Mouse (Mus musculus) hindbrain, postnatal 0 days (tissue): ENCODE results near the gene Iqub. TPM values are rescaled to one million over a fixed set of nuclear protein-coding genes. Genes with fewer than 3 reads are reported as not detected.

Experiments
- ATAC-seq: fragments of 200-750 bp; cut with Nextera tagmentation; 2 replicates; pipeline ENCODE4 v1.8.0; 2017; ENCODE audit warnings: mild to moderate bottlenecking, moderate TSS enrichment, moderate library complexity
- DNase-seq: peaks from one replicate; pipeline ENCODE4 v3.0.0-alpha.2; 2015; ENCODE audit warnings: low spot score
- H3K27ac ChIP-seq: fragments of 300-500 bp; sonication (generic); 2 replicates; pipeline ENCODE4 v1.5.1; 2014; ENCODE audit warnings: mild to moderate bottlenecking
- H3K27me3 ChIP-seq: fragments of 300-500 bp; sonication (generic); 2 replicates; pipeline ENCODE4 v1.6.1; 2014; ENCODE audit warnings: low read length, mixed read lengths; ENCODE audit not compliant: insufficient read depth
- H3K36me3 ChIP-seq: fragments of 300-500 bp; sonication (generic); 2 replicates; pipeline ENCODE4 v1.6.1; 2014; ENCODE audit warnings: low read length, mixed read lengths; ENCODE audit not compliant: insufficient read depth
- H3K4me1 ChIP-seq: fragments of 300-500 bp; sonication (generic); 2 replicates; pipeline ENCODE4 v1.6.1; 2014; ENCODE audit warnings: antibody characterized with exemption, low read length, mixed read lengths; ENCODE audit not compliant: insufficient read depth
- H3K4me2 ChIP-seq: fragments of 300-500 bp; sonication (generic); 2 replicates; pipeline ENCODE4 v1.6.1; 2014; ENCODE audit warnings: low read depth, mild to moderate bottlenecking, low read length, moderate library complexity, mixed read lengths
- H3K4me3 ChIP-seq: fragments of 300-500 bp; sonication (generic); 2 replicates; pipeline ENCODE4 v1.5.1; 2014; ENCODE audit warnings: low read length
- H3K9ac ChIP-seq: fragments of 300-500 bp; sonication (generic); replicated peaks from 2 replicates; pipeline ENCODE4 v1.6.1; 2014; ENCODE audit warnings: mild to moderate bottlenecking, low read length, moderate library complexity, mixed read lengths
- H3K9me3 ChIP-seq: fragments of 300-500 bp; sonication (generic); 2 replicates; pipeline ENCODE4 v1.6.1; 2016; ENCODE audit warnings: low read length, mixed read lengths
- CTCF ChIP-seq: IDR thresholded peaks from 2 replicates; pipeline ENCODE4 v1.5.1; 2016; ENCODE audit warnings: antibody characterized with exemption, control low read depth, low read depth
- WGBS: fragments of 180-500 bp; shearing (Covaris S2); extraction: QIAGEN DNeasy Blood & Tissue Kit; methylation state at CpG from one replicate; pipeline ENCODE4 v1.1.7; 2014; 5-methylcytosine and 5-hydroxymethylcytosine counted together
- polyA plus RNA-seq: library from polyadenylated mRNA; unstranded; fragments of >200 nt; fragmentation: Nextera tagmentation; extraction: Ambion mirVana; gene quantifications from 2 replicates; pipeline ENCODE4 v1.2.1, GENCODE M21; 2015
- total RNA-seq: library from RNA; depleted of rRNA; stranded (reverse); fragments of >200 nt; gene quantifications from 2 replicates; pipeline ENCODE4 v1.2.3, GENCODE M21; 2014; rRNA removed

Iqub gene
- total RNA-seq (1.5 and 1.7 TPM in 2 replicates), polyA plus RNA-seq (1.5 and 2.0 TPM in 2 replicates)

DNA sequence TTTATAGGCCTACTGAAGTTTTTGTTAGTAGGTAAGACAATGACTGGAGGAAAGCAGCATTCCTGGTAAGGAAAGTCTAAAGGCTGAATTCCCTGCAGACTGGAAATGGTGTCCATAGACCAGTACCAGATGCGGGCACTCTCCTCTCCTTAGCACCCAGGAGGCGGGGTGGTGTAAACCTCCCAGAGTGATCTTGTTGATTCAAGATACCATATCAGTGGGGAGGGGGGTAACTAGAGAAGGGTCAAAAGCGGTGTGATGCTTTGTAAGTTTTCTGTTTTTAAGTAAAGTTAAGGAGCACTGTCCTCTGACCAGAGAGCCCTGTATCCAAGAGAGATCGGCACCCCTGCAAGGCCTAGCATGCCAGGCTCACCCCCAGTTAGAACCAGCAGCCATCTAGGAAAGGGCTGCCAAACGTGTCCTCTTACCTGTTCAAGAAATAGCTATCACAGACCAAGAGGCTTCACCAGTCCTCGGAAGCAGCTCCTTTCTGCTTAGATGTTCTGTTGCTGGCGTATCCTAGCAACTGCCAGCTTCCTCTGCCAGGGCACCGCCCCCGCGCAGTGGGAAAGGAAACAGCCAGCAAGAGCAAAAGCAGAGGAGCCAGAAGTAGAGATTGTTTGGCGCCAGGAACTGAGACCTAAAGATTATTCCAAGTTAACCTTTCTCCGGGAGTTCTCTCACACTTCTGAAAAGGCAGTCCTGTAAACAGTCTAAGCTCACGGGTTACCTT is at the start of gene Iqub:
TSS of gene Iqub (minus strand) at position 516 of the 733 bp plus-strand sequence.
- ATAC-seq: peak; percentile 94
- Histone ChIP-seq H3K27me3 (no peaks in the 10 kb centered on the region), H3K27ac (no peak within 1 kb of the TSS), H3K36me3 (peaks cover 9% of the 10 kb centered on the region), H3K9me3 (no peaks in the 10 kb centered on the region), H3K4me3 (peak within 1 kb of the TSS; percentile 15; the same call in 1 of the 2 replicates), H3K9ac (0 out of 2 replicates have a peak within 1 kb of the TSS, but pooled peaks have one; percentile 2), H3K4me2 (peak within 1 kb of the TSS; percentile 43), H3K4me1 (peaks cover 10% of the 10 kb centered on the region)
- peak; percentile 88 for DNase-seq
- TF ChIP-seq CTCF: peak; percentile 26; the same call in 1 of the 2 replicates
- WGBS: 16% methylated on average over 13 of the region's 13 CpGs

DNA sequence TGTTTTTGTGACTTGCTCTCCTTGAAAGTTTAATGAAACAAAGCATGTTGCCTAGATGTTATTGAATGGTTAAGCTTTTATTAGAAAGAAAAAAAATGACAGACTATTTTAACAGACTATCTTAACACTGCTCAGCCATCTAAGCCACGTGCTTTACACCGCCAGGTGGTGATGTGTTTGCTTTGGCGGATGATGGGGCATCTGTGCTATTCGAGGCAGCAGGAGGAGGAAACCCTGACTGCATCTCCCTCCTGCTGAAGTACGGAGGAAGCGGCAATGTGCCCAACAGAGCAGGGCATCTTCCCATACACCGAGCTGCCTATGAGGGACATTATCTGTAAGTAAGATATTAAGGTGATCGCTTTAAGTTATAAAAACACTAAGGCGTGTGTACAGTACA is 49.2 kb upstream of the Iqub start:
- no peak for ATAC-seq
- Histone ChIP-seq H3K9ac (no peak overlapping the region), H3K36me3 (no peaks in the 10 kb centered on the region), H3K4me1 (no peaks in the 10 kb centered on the region), H3K9me3 (no peaks in the 10 kb centered on the region), H3K4me2 (no peak overlapping the region), H3K27me3 (no peaks in the 10 kb centered on the region), H3K27ac (no peak overlapping the region), H3K4me3 (no peak overlapping the region)
- DNase-seq: no peak
- 72% methylated on average over 9 of the region's 9 CpGs for WGBS
- no peak for TF ChIP-seq CTCF

DNA sequence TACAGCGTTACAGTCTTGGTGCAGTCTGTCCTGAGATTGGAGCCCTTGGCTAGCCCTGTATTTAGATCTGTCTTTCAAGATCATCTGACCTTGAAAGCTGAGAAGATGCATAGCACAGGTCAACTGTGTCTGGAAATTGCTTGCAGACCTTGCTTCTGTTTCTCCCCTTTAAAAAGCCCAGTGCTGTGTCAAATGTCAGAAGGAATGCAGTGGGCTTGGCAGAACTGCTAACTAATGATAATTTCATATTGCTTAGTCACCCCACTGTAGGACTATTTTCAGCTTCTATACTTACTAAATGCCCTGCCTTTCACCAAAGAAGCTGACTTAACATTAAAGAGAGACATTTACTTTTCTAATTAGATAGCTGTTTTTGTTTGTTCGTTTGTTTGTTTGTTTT is 40.6 kb upstream of the Iqub start:
- ATAC-seq (no peak), DNase-seq (no peak)
- WGBS: 90% methylated on average over 2 of the region's 2 CpGs
- no peak overlapping the region for H3K4me2 ChIP-seq
- no peaks in the 10 kb centered on the region for H3K4me1 ChIP-seq
- no peak overlapping the region for H3K27ac ChIP-seq
- H3K4me3 ChIP-seq: no peak overlapping the region
- no peaks in the 10 kb centered on the region for H3K27me3 ChIP-seq
- no peak for TF ChIP-seq CTCF
- H3K9ac ChIP-seq: no peak overlapping the region
- no peaks in the 10 kb centered on the region for H3K9me3 ChIP-seq
- no peaks in the 10 kb centered on the region for H3K36me3 ChIP-seq

DNA sequence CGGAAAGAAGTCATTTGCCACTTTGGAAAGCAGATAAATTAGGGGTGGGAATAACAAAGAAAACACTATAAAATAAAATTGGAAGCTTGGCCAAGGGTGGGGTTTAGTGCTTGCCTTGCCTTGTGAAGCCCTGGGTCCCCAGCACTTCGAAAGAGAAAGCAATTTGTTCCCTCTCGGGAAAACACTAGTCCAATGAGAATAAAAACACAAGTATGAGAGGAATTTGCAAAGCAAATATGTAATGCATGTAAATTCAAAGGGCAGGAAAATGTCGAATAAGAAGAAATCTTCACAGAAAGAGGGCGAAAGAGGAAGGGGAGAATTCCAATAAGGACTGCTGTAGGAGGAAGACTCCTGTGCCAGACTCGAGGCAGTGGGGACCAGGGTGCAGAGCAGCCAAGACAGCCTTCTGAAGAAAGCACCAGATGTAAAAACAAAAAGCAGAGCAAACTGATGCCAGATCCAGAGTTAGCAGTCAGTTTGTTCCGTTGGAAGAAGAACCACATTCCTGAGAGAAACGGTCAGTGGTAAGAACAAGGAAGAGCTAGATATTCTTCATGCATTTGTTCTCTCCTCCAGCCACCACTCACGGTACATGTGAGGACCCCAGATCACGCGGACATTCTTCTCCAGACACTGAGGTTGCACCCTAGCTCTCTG is 39.7 kb upstream of the Iqub start:
- H3K4me3 ChIP-seq: no peak overlapping the region
- H3K9ac ChIP-seq: no peak overlapping the region
- 73% methylated on average over 11 of the region's 11 CpGs for WGBS
- no peak overlapping the region for H3K27ac ChIP-seq
- DNase-seq (no peak), ATAC-seq (no peak)
- H3K36me3 ChIP-seq: no peaks in the 10 kb centered on the region
- H3K4me1 ChIP-seq: no peaks in the 10 kb centered on the region
- no peaks in the 10 kb centered on the region for H3K27me3 ChIP-seq
- TF ChIP-seq CTCF: no peak
- H3K9me3 ChIP-seq: no peaks in the 10 kb centered on the region
- no peak overlapping the region for H3K4me2 ChIP-seq

DNA sequence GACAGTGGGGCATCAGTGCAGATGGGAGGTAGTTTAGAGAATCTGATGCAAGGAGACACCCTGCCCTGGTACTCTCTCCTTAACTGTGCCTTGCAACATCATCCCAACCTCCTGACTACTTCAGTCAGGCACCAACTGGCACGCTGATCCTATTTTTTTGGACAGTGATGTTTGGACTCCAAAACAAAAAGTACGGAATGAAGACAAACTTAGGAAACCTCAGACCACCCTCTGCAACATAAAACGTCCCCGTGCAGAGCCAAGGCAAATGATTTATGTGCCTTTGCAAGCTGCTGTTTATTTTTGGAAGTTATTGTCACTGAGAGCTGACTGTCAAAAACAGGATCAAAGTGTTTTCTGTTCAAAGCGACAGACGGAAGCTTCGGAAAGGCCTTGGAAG is 37.2 kb upstream of the Iqub start:
- WGBS: 78% methylated on average over 7 of the region's 7 CpGs
- TF ChIP-seq CTCF: no peak
- DNase-seq: no peak
- no peak for ATAC-seq
- Histone ChIP-seq H3K4me1 (no peaks in the 10 kb centered on the region), H3K27me3 (no peaks in the 10 kb centered on the region), H3K36me3 (no peaks in the 10 kb centered on the region), H3K4me2 (no peak overlapping the region), H3K9ac (no peak overlapping the region), H3K4me3 (no peak overlapping the region), H3K9me3 (no peaks in the 10 kb centered on the region), H3K27ac (no peak overlapping the region)

DNA sequence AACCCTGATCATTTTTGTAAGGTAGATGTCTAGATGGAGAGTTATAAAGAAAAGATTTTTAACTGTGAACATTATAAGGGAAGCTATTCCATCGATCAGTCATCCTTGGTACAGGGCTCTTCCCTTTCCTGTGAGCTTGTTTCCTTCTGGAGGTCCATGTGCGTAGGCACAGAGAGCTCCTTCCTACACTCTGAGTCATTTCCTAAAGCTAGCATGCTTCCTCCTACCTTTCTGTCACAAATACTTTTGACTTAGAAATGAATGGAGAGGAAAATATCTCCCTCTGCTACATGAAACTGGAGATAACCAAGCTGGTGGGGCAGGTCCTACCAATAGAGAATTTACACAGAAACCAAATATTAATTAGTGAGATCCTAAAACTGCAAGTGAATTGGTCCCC is 34.9 kb upstream of the Iqub start:
- ATAC-seq: no peak
- Histone ChIP-seq H3K4me2 (no peak overlapping the region), H3K4me1 (no peaks in the 10 kb centered on the region), H3K27me3 (no peaks in the 10 kb centered on the region), H3K4me3 (no peak overlapping the region), H3K9ac (no peak overlapping the region), H3K27ac (no peak overlapping the region), H3K9me3 (no peaks in the 10 kb centered on the region), H3K36me3 (no peaks in the 10 kb centered on the region)
- no peak for TF ChIP-seq CTCF
- WGBS: 88% methylated on average over 2 of the region's 2 CpGs
- no peak for DNase-seq
